Mouse (Mus musculus): ENCODE data around the gene Olfr1502.

DNA sequence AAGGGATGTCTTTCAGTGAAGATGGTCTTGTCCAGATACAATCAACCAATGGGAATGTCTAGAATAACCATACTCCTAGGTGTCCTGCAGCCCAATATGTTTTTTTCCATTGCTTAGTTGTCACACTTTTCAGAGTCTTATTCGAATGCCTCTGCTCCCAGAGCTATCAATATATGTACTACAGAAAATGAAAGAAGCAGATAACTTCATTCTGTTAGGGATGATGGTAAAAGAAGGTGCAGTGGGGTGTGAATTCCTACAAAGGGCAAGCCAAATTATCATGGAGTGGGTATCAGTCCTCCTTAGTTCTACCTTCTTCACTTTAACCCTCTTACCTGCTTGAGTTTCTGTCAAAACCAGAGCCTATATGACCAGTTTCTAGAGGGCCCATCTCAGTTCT is 36.2 kb downstream of the Olfr1502 start, which contains the start of gene Olfr1504:
- TF ChIP-seq CTCF (IDR thresholded peaks at IDR 0.05; ENCODE audit: low read depth, low read length) (no peak), POLR2A (IDR thresholded peaks at IDR 0.05; ENCODE audit: extremely low read depth, insufficient read depth, low read length) (no peak)
